Mouse (Mus musculus): Measurements from ENCODE around the gene Tmem98.
A peak's percentile ranks its signal among the peaks of the same experiment; 100 is the strongest.

GRCm38 (mm10) chr11:80821296-80821695, 11.3 kb downstream of the Tmem98 start:
- no peak for TF ChIP-seq EP300 (optimal IDR thresholded peaks at IDR 0.05)
- TF ChIP-seq CTCF (IDR thresholded peaks at IDR 0.05; ENCODE audit: low read depth), result peak; percentile 58
